Mouse (Mus musculus) effector memory CD4-positive, alpha-beta T cell, adult 7 months (primary cell): ENCODE measurements around the gene Fam149a. TPM values are rescaled to one million over a fixed set of nuclear protein-coding genes. Genes with fewer than 3 reads are reported as not detected.

Experiments
- polyA plus RNA-seq: library from polyadenylated mRNA; unstranded; fragments of 100-300 nt; shearing (Covaris generic); gene quantifications from one replicate; pipeline ENCODE4 v1.2.1, GENCODE M21; 2017

Fam149a gene
- polyA plus RNA-seq: 0.18 TPM

DNA sequence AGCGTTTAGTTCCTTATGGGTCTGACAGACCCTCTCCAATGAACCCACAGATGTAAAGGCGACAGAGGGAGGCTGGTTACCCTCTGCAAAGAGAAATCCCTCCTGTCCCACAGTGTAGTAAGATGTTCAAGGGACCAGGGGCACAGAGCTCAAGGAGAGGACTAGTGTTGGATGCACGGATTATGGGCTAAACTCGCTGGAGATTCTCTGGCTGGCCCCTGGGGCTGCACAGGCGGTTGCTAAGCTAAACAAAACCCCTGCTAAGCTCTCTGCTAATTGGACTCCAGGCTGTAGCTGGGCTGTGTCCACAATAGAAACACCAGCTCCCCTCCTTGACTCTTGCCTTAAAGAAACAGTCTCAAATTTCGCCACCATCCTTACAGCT, at the start of gene Fam149a:
TSS of gene Fam149a (minus strand) at position 329 of the 385 bp plus-strand sequence.

DNA sequence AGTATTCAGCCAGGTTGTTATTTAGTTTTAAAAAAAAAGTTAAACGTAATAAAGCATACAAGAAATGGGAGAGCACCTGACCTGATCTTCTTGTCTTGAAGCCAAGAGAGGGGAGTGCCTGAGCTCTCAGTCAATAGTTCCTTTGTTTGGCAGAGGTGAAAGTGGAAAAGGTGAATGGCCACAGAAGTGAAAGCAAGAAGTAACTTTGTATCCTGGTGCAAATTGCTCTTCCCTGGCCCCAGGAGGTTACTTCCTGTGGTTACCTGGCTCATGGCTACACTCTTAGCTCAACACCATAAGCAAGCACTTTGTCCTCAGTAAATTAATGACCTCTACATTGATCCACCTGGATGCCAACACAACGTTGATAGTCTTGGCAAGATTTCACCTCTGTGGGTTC, 28.8 kb upstream of the Fam149a start, which contains the start of gene Tlr3:
TSS of gene Tlr3 (minus strand) at position 199 of the 400 bp plus-strand sequence.

GRCm38 (mm10) chr8:45332685-45333409, 49.2 kb downstream of the Fam149a start, which contains the start of gene Cyp4v3:
TSS of gene Cyp4v3 (minus strand) at chr8:45333216.

DNA sequence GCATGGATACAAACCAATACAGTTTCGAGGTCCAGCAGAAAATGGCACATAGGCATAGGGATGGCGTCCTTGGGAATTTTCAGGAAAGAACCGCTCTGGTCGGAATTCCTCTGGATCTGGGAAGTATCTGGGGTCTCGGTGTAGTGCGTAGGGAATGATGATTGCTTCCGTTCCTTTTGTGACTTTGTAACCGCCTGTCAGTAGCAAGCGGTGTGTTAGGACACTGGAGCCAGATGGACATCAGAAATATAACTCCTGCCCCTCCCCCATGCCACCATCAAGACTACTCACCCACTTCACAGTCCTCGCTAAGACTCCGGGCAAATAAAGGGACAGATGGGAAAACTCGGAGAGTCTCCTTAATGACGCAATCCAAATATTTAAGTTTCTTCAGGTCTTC, 73.7 kb downstream of the Fam149a start, which contains the start of gene Gm45753:
TSS of gene Gm45753 (minus strand) at position 101 of the 400 bp plus-strand sequence.

DNA sequence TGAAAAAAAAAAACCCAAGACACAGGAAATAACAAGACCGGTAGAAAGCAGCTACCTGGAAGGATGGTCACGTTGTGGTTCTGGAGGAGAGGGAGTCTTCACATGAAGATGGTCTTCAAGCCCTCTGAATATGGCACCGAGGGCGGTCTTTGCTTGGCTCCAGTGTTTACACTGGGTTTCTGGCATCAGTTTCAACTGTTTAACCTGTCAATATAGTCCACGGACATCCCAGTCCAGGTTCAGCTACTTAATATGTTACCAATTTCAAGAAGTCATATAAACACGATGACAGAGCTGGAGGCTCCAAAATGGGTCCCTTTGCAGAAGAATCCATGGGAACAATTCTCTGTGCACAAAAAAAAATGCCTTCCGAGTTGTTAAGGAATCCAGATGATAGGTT, 87.4 kb downstream of the Fam149a start, which contains the start of gene Klkb1:
TSS of gene Klkb1 (minus strand) at position 173 of the 400 bp plus-strand sequence.

Other genes with a start within 250 kb of the Fam149a start
- gene F11, start 120.3 kb downstream of the Fam149a start, polyA plus RNA-seq: not detected
- 0.23 TPM for gene Klkb1, start 87.4 kb downstream of the Fam149a start, polyA plus RNA-seq
- gene Gm45753, start 73.8 kb downstream of the Fam149a start, polyA plus RNA-seq: not detected
- gene Cyp4v3, start 49.1 kb downstream of the Fam149a start, polyA plus RNA-seq: 13.8 TPM
- 1.3 TPM for gene Tlr3, start 28.8 kb upstream of the Fam149a start, polyA plus RNA-seq
- gene Sorbs2, start 125.5 kb upstream of the Fam149a start, polyA plus RNA-seq: 0.87 TPM